Mouse (Mus musculus) liver, adult 2 months (tissue): ENCODE measurements at regions not wholly inside any gene's neighbourhood (a gene's known extent, or its start where the extent isn't known, plus 50 kb on each side); places are given as distances from the start of the nearest gene placed in this dataset.
A peak's percentile ranks its signal among the peaks of the same experiment; 100 is the strongest.

Experiments used
- DNase-seq: peaks from one replicate; pipeline ENCODE4 v3.0.0-alpha.2; 2011; ENCODE audit warnings: low read depth, low spot score; ENCODE audit errors: extremely low read depth
- H3K27ac ChIP-seq: fragments of 200-500 bp; replicated peaks from 2 replicates; pipeline ENCODE4 v1.5.1; 2012; ENCODE audit warnings: low read depth, mild to moderate bottlenecking, control low read depth, inconsistent platforms, low read length; ENCODE audit not compliant: insufficient read depth
- H3K27me3 ChIP-seq: fragments of 200-500 bp; 2 replicates; pipeline ENCODE4 v1.6.1; 2012; ENCODE audit warnings: mild to moderate bottlenecking, moderate library complexity, low read length, inconsistent platforms; ENCODE audit not compliant: control insufficient read depth, insufficient read depth
- H3K36me3 ChIP-seq: fragments of 200-500 bp; 2 replicates; pipeline ENCODE4 v1.6.1; 2012; ENCODE audit warnings: low read length, inconsistent platforms; ENCODE audit not compliant: control insufficient read depth, insufficient read depth
- H3K4me1 ChIP-seq: fragments of 200-500 bp; 2 replicates; pipeline ENCODE4 v1.6.1; 2011; ENCODE audit warnings: low read length; ENCODE audit not compliant: control insufficient read depth, insufficient read depth
- H3K4me3 ChIP-seq: fragments of 200-500 bp; 2 replicates; pipeline ENCODE4 v1.5.1; 2011; ENCODE audit warnings: low read depth, mild to moderate bottlenecking, control low read depth, low read length, moderate library complexity; ENCODE audit not compliant: insufficient read depth
- H3K79me2 ChIP-seq: fragments of 200-500 bp; 2 replicates; pipeline ENCODE4 v1.6.1; 2012; ENCODE audit warnings: inconsistent platforms, mild to moderate bottlenecking, low read length, moderate library complexity; ENCODE audit not compliant: control insufficient read depth, insufficient read depth
- H3K9ac ChIP-seq: fragments of 200-500 bp; 2 replicates; pipeline ENCODE4 v1.6.1; 2012; ENCODE audit warnings: low read depth, mild to moderate bottlenecking, control low read depth, inconsistent platforms, low read length
- CTCF ChIP-seq: fragments of 200-500 bp; IDR thresholded peaks from 2 replicates; pipeline ENCODE4 v1.5.1; 2011; ENCODE audit warnings: low read depth, low read length, control low read depth
- POLR2A ChIP-seq: fragments of 200-500 bp; IDR thresholded peaks from 2 replicates; pipeline ENCODE4 v1.6.1; 2011; ENCODE audit warnings: low read length, control low read depth; ENCODE audit not compliant: insufficient read depth; ENCODE audit errors: extremely low read depth
- WGBS: fragments of 180-500 bp; shearing (Covaris S2); methylation state at CpG from one replicate; pipeline ENCODE4 v1.1.7; 2018; 5-methylcytosine and 5-hydroxymethylcytosine counted together

- Histone ChIP-seq H3K36me3 (no peaks in the 10 kb centered on the region), H3K79me2 (no peaks in the 10 kb centered on the region), H3K9ac (no peak overlapping the region), H3K4me1 (no peaks in the 10 kb centered on the region), H3K4me3 (no peak overlapping the region), H3K27ac (no peak overlapping the region), H3K27me3 (no peaks in the 10 kb centered on the region)
- DNase-seq, result no peak
- no peak for TF ChIP-seq CTCF
- TF ChIP-seq POLR2A, result no peak
- 89% methylated on average over 19 of the region's 19 CpGs for WGBS
Measured at GRCm38 (mm10) chr19:57558420-57558967, 52.3 kb upstream of the Atrnl1 start.

- DNase-seq, result peak; percentile 27
- 55% methylated on average over 3 of the region's 3 CpGs for WGBS
Measured at GRCm38 (mm10) chr19:57560757-57561156, 50.1 kb upstream of the Atrnl1 start.

More at GRCm38 (mm10) chr19:57560757-57561156, 50.1 kb upstream of the Atrnl1 start:
- no peaks in the 10 kb centered on the region for H3K36me3 ChIP-seq
- no peaks in the 10 kb centered on the region for H3K79me2 ChIP-seq
- TF ChIP-seq POLR2A (no peak), CTCF (no peak)
- no peak overlapping the region for H3K27ac ChIP-seq
- H3K9ac ChIP-seq, result no peak overlapping the region
- H3K4me3 ChIP-seq, result no peak overlapping the region
- no peaks in the 10 kb centered on the region for H3K27me3 ChIP-seq
- no peaks in the 10 kb centered on the region for H3K4me1 ChIP-seq
